9 mouse cellular contexts compared by ENCODE assay signal in the genomic region with DNA sequence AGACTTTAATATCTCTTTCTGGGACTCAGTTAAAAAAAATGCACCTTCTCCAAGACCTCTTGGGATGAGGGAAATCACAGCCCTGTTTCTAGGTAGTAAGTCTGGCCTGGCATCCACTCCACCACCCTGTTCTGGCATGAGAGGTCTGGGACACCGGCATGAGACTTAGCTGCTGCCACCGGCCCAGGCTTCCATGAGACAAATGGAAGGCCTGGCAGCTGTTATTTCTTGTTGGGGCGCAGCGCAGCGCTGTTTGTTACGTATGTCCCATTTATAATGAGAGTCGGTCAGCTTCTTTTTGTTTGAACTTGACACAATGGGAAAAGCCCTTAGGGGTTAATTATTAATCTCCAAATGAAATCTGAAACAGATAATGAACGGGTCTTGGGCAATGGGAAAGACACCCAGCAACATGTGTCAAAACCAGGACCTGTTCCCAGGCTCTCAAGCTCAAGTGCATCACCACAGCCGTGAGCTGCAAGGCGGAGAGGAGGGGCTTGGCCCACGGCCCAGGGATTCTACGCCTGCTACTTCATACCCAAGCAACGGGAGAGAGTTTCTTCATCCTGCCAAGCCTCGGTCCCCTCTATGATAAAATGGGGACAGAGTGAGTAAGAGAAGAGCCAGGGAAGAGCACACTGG.
DNase-seq lines count a peak whose midpoint lies in the region; ATAC-seq lines count a peak whose summit lies in the region.
"Had no signal": no experiment of that assay in that cellular context is flagged by ENCODE, and none has a peak within 500 bp of the region (broad histone marks: within the 10 kb centered on the region; RNA-seq: fewer than 3 reads in every experiment).

No protein-coding gene starts in this region.

- intact Hi-C loops in left cerebral cortex, postnatal 4 days (cut with DNase I) = no loop called here

- H3K4me1 ChIP-seq in heart, embryonic 13.5 days = peaks cover 24% of the 10 kb centered on the region
- peaks cover 9% of the 10 kb centered on the region for H3K4me1 ChIP-seq in lung, embryonic 16.5 days (replicated peaks; ENCODE audit: control insufficient read depth, insufficient read depth, low read length)
- peaks cover 6% of the 10 kb centered on the region; the same call in 1 of the 2 replicates for H3K4me1 ChIP-seq in kidney, embryonic 14.5 days (ENCODE audit: control insufficient read depth, insufficient read depth, low read length)

- no peak overlapping the region for H3K4me3 ChIP-seq in heart, embryonic 13.5 days
- H3K4me3 ChIP-seq in lung, embryonic 16.5 days (ENCODE audit: low read length) = no peak overlapping the region
- H3K4me3 ChIP-seq in kidney, embryonic 14.5 days (ENCODE audit: low read length) = no peak overlapping the region
- H3K4me3 ChIP-seq: myocyte had no signal

- 0 out of 2 replicates have a peak overlapping the region, but pooled peaks have one; percentile 16 for H3K27ac ChIP-seq in heart, embryonic 13.5 days (replicated peaks)
- no peak overlapping the region for H3K27ac ChIP-seq in lung, embryonic 16.5 days (ENCODE audit: low read length)
- no peak overlapping the region for H3K27ac ChIP-seq in kidney, embryonic 14.5 days (ENCODE audit: low read depth, low read length)

- no peaks in the 10 kb centered on the region for H3K27me3 ChIP-seq in heart, embryonic 13.5 days (replicated peaks)
- peaks cover 3% of the 10 kb centered on the region; the same call in 1 of the 2 replicates for H3K27me3 ChIP-seq in lung, embryonic 16.5 days (ENCODE audit: control insufficient read depth, insufficient read depth, low read depth, low read length)
- H3K27me3 ChIP-seq in kidney, embryonic 14.5 days (ENCODE audit: control insufficient read depth, insufficient read depth, low read length) = no peaks in the 10 kb centered on the region

- H3K9me3 ChIP-seq in heart, embryonic 13.5 days = no peaks in the 10 kb centered on the region
- no peaks in the 10 kb centered on the region for H3K9me3 ChIP-seq in lung, embryonic 16.5 days (ENCODE audit: control insufficient read depth, low read length)
- no peaks in the 10 kb centered on the region for H3K9me3 ChIP-seq in kidney, embryonic 14.5 days (ENCODE audit: control insufficient read depth, low read length)

- no peak; the same call in 1 of the 2 replicates for ATAC-seq in heart, embryonic 13.5 days (ENCODE audit: extremely low read depth, insufficient number of reproducible peaks, low FRiP score, low TSS enrichment)
- peak; percentile 88 for ATAC-seq in lung, embryonic 16.5 days (ENCODE audit: low read depth)
- ATAC-seq in activated CD4-positive, CD25-positive, alpha-beta regulatory T cell, adult 4 months = no peak
- no peak; the same call in 1 of the 2 replicates for ATAC-seq in kidney, embryonic 14.5 days (ENCODE audit: low FRiP score, low TSS enrichment)

- H3K9ac ChIP-seq in heart, embryonic 13.5 days = 0 out of 2 replicates have a peak overlapping the region, but pooled peaks have one; percentile 33
- no peak overlapping the region for H3K9ac ChIP-seq in lung, embryonic 16.5 days (ENCODE audit: low read length)
- no peak overlapping the region for H3K9ac ChIP-seq in kidney, embryonic 14.5 days (ENCODE audit: low read depth, low read length)

- H3K4me2 ChIP-seq in heart, embryonic 13.5 days = peak overlapping the region; percentile 50
- 0 out of 2 replicates have a peak overlapping the region, but pooled peaks have one; percentile 33 for H3K4me2 ChIP-seq in lung, embryonic 16.5 days (ENCODE audit: low read depth, low read length)
- no peak overlapping the region for H3K4me2 ChIP-seq in kidney, embryonic 14.5 days (replicated peaks; ENCODE audit: low read depth, low read length)

- no peaks in the 10 kb centered on the region for H3K36me3 ChIP-seq in heart, embryonic 13.5 days
- no peaks in the 10 kb centered on the region for H3K36me3 ChIP-seq in lung, embryonic 16.5 days (ENCODE audit: control insufficient read depth, insufficient read depth, low read length)
- no peaks in the 10 kb centered on the region for H3K36me3 ChIP-seq in kidney, embryonic 14.5 days (ENCODE audit: control insufficient read depth, insufficient read depth, low read length)

- DNase-seq in left cerebral cortex, postnatal 4 days = peak; percentile 84
- no peak for DNase-seq in left cerebral cortex, adult 11 months (ENCODE audit: low spot score)
- peak; percentile 73 to 77 for DNase-seq in cerebellum, adult 18-20 months
- DNase-seq in embryo, embryonic 11 days = no peak

- 51% methylated on average over 14 of the region's 14 CpGs for WGBS in heart, embryonic 13.5 days
- 34% methylated on average over 14 of the region's 14 CpGs for WGBS in lung, embryonic 16.5 days
- 67% methylated on average over 14 of the region's 14 CpGs for WGBS in kidney, embryonic 14.5 days

Comparison
In these comparisons a context has a peak if more than half of its experiments do, and no peak if none do; other contexts are left out.
1. DNase-seq: peak in left cerebral cortex, postnatal 4 days (single experiment) and cerebellum, adult 18-20 months (2 of 2); none in left cerebral cortex, adult 11 months (single experiment) and embryo, embryonic 11 days (single experiment).